Mouse (Mus musculus) midbrain, embryonic 14.5 days (tissue): ENCODE measurements around the gene Abcb5. TPM values are rescaled to one million over a fixed set of nuclear protein-coding genes. Genes with fewer than 3 reads are reported as not detected.
A peak's percentile ranks its signal among the peaks of the same experiment; 100 is the strongest.

Experiments used
- ATAC-seq: fragments of 200-750 bp; cut with Nextera tagmentation; 2 replicates; pipeline ENCODE4 v1.8.0; 2017; ENCODE audit warnings: moderate number of reproducible peaks, moderate library complexity; ENCODE audit not compliant: low FRiP score, low TSS enrichment
- DNase-seq: peaks from one replicate; pipeline ENCODE4 v3.0.0-alpha.2; 2015
- H3K27ac ChIP-seq: fragments of 300-500 bp; sonication (generic); replicated peaks from 2 replicates; pipeline ENCODE4 v1.5.1; 2014; ENCODE audit warnings: mild to moderate bottlenecking, low read depth, low read length, moderate library complexity
- H3K27me3 ChIP-seq: fragments of 300-500 bp; sonication (generic); 2 replicates; pipeline ENCODE4 v1.6.1; 2014; ENCODE audit warnings: low read length, control low read depth, mixed read lengths; ENCODE audit not compliant: control insufficient read depth, insufficient read depth
- H3K36me3 ChIP-seq: fragments of 300-500 bp; sonication (generic); 2 replicates; pipeline ENCODE4 v1.6.1; 2014; ENCODE audit warnings: low read length, control low read depth; ENCODE audit not compliant: control insufficient read depth, insufficient read depth
- H3K4me1 ChIP-seq: fragments of 300-500 bp; sonication (generic); 2 replicates; pipeline ENCODE4 v1.6.1; 2014; ENCODE audit warnings: mild to moderate bottlenecking, antibody characterized with exemption, low read length, control low read depth; ENCODE audit not compliant: control insufficient read depth, insufficient read depth
- H3K4me2 ChIP-seq: fragments of 300-500 bp; sonication (generic); 2 replicates; pipeline ENCODE4 v1.6.1; 2014; ENCODE audit warnings: mild to moderate bottlenecking, low read length, moderate library complexity
- H3K4me3 ChIP-seq: fragments of 300-500 bp; sonication (generic); replicated peaks from 2 replicates; pipeline ENCODE4 v1.5.1; 2014; ENCODE audit warnings: low read depth, low read length
- H3K9ac ChIP-seq: fragments of 300-500 bp; sonication (generic); replicated peaks from 2 replicates; pipeline ENCODE4 v1.6.1; 2014; ENCODE audit warnings: mild to moderate bottlenecking, low read length, moderate library complexity
- H3K9me3 ChIP-seq: fragments of 300-500 bp; sonication (generic); 2 replicates; pipeline ENCODE4 v1.6.1; 2016; ENCODE audit warnings: low read length, control low read depth, mixed read lengths; ENCODE audit not compliant: control insufficient read depth
- WGBS: fragments of 180-500 bp; shearing (Covaris S2); extraction: QIAGEN DNeasy Blood & Tissue Kit; methylation state at CpG from one replicate; pipeline ENCODE4 v1.1.7; 2014; 5-methylcytosine and 5-hydroxymethylcytosine counted together
- polyA plus RNA-seq: library from polyadenylated mRNA; unstranded; fragments of >200 nt; fragmentation: Nextera tagmentation; extraction: Ambion mirVana; gene quantifications from 2 replicates; pipeline ENCODE4 v1.2.1, GENCODE M21; 2014

The Abcb5 gene
- polyA plus RNA-seq, 1 experiment from 2014 or later: not detected

DNA sequence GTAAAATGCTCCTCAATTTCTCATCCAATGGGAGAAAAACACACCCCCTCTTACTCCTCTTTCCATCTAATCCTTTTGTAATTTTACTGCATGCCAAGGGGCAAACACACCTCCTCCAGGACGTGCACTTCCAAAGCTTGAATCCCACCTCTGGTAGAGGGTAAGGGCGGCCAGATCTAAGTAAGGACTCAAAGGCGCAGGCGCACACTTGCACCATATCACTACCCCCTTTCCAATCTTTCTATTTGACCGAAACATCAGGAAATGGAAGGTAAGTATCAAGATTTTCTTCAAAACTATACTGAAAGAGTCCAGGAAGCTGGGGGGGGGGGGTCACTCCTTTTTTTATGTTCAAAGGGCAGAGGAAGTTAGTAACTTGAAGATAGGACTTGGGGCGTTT is 120.0 kb downstream of the Abcb5 start, which contains the start of gene Sp8:
Sp8 (plus strand) TSS at position 109 of the 400 bp plus-strand sequence.
- H3K27ac ChIP-seq: no peak within 1 kb of the TSS
- H3K9ac ChIP-seq: peak within 1 kb of the TSS; percentile 20; the same call in 1 of the 2 replicates
- peak; percentile 37 for DNase-seq

DNA sequence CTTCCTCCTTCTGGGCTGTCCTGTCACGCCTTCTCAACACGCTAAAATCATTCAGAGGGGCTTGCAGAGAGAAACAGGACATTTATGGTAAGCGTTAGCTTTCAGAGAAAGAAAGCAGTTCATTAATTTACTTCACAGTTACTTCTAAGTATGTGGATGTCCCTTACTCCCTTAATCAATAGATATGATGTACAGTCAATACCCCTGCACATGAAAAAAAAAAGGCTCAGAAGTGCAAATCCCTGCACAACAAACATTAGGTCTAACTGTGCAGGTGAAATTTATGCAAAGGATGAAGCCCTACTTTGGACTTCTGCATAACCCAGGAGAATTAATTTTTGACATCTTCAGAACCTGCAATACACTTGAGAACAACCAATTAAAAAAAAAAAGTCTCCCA is 120.9 kb downstream of the Abcb5 start:
- H3K27me3 ChIP-seq: peaks cover 81% of the 10 kb centered on the region
- no peak overlapping the region for H3K27ac ChIP-seq
- H3K9me3 ChIP-seq: no peaks in the 10 kb centered on the region
- no peak overlapping the region for H3K4me3 ChIP-seq
- no peak for DNase-seq
- H3K4me1 ChIP-seq: 0 out of 2 replicates have a peak, but pooled peaks cover 6% of the 10 kb centered on the region
- no peak overlapping the region for H3K4me2 ChIP-seq
- H3K36me3 ChIP-seq: no peaks in the 10 kb centered on the region
- no peak overlapping the region for H3K9ac ChIP-seq
- no peak for ATAC-seq
- WGBS: 5% methylated on average over 3 of the region's 3 CpGs

More for the DNA sequence above, 120.0 kb downstream of the Abcb5 start, which contains the start of gene Sp8:
- Histone ChIP-seq H3K4me1 (0 out of 2 replicates have a peak, but pooled peaks cover 6% of the 10 kb centered on the region), H3K9me3 (no peaks in the 10 kb centered on the region), H3K4me2 (peak within 1 kb of the TSS; percentile 63), H3K27me3 (peaks cover 79% of the 10 kb centered on the region), H3K36me3 (no peaks in the 10 kb centered on the region), H3K4me3 (peak within 1 kb of the TSS; percentile 39)
- WGBS: 7% methylated on average over 6 of the region's 6 CpGs
- ATAC-seq: no peak

DNA sequence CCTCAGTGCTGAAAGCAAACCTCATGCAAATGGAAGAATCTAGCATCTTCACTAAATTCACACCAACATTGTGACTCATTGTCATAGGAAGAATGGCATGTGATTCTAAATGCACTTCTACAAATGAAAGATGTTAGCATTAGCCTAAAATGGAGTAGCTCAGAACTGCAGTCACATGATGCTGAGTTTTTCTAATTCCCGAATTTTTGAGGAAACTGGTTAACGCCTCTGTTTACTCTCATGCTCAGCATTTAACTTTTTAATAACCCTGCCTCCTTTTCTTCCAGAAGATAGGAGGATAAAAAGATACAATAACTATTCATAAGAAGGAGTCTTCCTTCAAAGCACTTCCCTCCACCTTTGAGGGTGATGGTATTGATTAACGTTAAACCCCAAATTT is 121.4 kb downstream of the Abcb5 start:
- Histone ChIP-seq H3K27ac (no peak overlapping the region), H3K4me2 (no peak overlapping the region), H3K4me1 (0 out of 2 replicates have a peak, but pooled peaks cover 6% of the 10 kb centered on the region), H3K9me3 (no peaks in the 10 kb centered on the region), H3K9ac (no peak overlapping the region), H3K27me3 (peaks cover 81% of the 10 kb centered on the region), H3K4me3 (no peak overlapping the region), H3K36me3 (no peaks in the 10 kb centered on the region)
- ATAC-seq (no peak), DNase-seq (no peak)
- 16% methylated on average over 3 of the region's 3 CpGs for WGBS

DNA sequence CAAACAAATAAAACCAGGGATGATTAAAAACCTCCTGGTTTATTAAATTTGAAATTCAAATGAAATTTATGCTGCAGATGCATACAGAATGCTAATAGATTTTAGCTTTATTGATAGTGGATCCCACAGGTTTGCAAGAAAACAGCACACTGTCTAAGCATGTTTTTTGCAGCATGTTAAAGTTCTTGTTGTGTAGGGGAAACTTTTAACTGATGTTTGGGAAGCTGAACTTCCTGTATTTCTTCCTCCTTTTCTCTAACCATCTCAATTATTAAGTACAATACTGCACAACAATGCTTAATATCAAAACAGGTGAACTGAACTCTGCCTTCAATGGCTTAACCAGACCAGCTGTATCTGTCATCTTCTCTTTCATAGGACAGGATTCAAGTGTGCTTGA is 122.1 kb downstream of the Abcb5 start:
- no peak overlapping the region for H3K4me2 ChIP-seq

DNA sequence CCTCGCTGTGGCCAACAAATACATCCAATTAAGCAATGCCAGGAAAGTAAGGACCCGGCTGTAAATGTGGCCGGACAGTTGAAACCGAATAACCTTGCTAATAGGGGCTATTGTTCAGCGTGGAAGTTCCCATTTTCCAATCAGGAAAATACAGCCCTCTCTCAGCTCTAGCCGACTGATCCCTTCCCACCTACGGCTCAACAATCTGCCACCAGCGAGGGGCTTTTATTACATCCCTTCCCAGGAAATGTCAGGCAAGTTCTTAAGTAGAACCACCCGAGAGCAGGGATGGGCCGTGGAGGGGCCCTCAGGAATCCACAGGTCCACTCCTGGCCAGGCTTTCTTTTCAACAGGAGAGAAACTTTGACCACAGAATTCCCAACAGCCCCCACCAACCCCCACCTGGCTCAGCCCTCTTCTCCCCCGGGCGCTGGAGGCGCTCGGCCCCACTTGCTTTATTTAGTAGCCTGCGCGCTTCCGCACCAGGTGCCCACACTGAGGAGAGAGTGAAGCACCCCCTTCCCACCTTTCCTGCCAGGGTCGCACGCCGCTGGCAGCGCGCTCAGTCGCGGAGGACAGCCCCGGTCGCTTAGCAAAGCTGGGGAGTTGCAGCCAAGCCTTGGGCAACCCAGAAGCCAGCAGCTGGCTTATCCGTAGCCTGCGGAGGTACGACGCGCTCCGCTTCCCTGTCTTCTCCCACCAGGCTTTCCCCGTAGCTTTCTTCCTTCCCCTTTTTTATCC is 123.4 kb downstream of the Abcb5 start:
- under 1% methylated on average over 33 of the region's 33 CpGs for WGBS
- Histone ChIP-seq H3K9me3 (no peaks in the 10 kb centered on the region), H3K27ac (no peak overlapping the region), H3K9ac (no peak overlapping the region), H3K4me2 (peak overlapping the region; percentile 47), H3K4me1 (0 out of 2 replicates have a peak, but pooled peaks cover 3% of the 10 kb centered on the region), H3K36me3 (no peaks in the 10 kb centered on the region), H3K4me3 (peak overlapping the region; percentile 22; the same call in 1 of the 2 replicates), H3K27me3 (peaks cover 84% of the 10 kb centered on the region)
- DNase-seq (peak; percentile 70), ATAC-seq (no peak)

More for the DNA sequence above, 122.1 kb downstream of the Abcb5 start:
- Histone ChIP-seq H3K27me3 (peaks cover 84% of the 10 kb centered on the region), H3K4me3 (no peak overlapping the region), H3K9me3 (no peaks in the 10 kb centered on the region), H3K4me1 (0 out of 2 replicates have a peak, but pooled peaks cover 3% of the 10 kb centered on the region), H3K27ac (no peak overlapping the region), H3K9ac (no peak overlapping the region), H3K36me3 (no peaks in the 10 kb centered on the region)
- no peak for ATAC-seq
- no peak for DNase-seq

DNA sequence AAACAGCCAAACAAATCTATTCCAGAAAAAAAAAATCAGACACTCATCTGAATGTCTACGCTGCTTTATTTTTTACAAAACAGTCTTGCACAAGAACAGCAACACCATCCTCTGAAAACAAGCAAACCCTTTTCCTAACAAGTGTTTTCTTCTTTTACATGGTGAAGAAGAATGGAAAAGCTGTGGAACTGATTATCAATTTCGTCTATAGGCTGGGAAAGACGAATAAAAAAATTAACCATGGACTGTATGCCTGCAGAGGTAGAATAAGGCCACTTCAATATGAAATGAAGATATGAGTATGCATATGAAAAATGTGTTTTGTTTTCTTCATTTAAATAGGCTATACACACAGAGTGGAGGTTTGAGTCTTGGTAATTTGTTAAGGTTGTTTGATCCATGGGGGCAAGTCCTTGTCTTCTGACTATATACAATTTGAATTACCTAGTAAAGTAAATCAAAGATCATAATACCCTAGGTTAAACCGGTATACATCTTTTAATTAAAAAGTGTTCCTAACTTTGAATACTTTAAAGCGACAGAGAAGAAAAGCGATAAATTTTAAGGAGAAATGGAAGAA is 124.2 kb downstream of the Abcb5 start:
- DNase-seq: peak; percentile 37
- Histone ChIP-seq H3K9me3 (no peaks in the 10 kb centered on the region), H3K27me3 (peaks cover 84% of the 10 kb centered on the region), H3K4me1 (0 out of 2 replicates have a peak, but pooled peaks cover 5% of the 10 kb centered on the region), H3K36me3 (no peaks in the 10 kb centered on the region), H3K4me3 (no peak overlapping the region), H3K9ac (no peak overlapping the region), H3K4me2 (no peak overlapping the region), H3K27ac (no peak overlapping the region)
- 13% methylated on average over 6 of the region's 6 CpGs for WGBS
- no peak for ATAC-seq

DNA sequence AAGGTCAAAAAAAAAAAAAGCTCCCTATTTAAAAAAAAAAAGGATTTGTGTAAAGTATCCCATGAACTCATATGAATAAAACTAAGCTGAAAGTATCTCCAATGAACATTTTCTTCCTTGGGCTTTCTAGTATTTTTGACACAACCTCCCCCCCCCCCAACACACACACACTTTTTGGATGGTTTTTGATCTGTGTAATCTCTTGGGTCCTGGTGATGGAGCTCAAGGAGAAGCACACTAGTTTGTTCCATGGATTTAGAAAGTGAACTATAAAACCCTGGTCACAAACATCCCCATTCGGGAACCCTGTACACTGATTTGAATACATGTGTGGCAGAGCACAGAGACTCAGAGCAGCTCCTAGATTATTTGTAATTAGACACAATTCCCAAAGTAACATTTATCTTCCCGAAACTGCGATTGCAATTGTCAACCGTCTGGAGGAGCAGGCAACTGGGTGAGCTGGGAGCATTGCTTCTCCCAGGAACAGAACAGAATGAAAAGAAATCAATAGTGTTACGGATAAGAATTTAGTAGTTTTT is 124.8 kb downstream of the Abcb5 start:
- peaks cover 83% of the 10 kb centered on the region for H3K27me3 ChIP-seq
- H3K27ac ChIP-seq: no peak overlapping the region
- DNase-seq: peak; percentile 51
- H3K9ac ChIP-seq: no peak overlapping the region
- peaks cover 8% of the 10 kb centered on the region for H3K4me1 ChIP-seq
- no peak for ATAC-seq
- no peaks in the 10 kb centered on the region for H3K36me3 ChIP-seq
- no peaks in the 10 kb centered on the region for H3K9me3 ChIP-seq
- 9% methylated on average over 5 of the region's 5 CpGs for WGBS
- no peak overlapping the region for H3K4me3 ChIP-seq
- no peak overlapping the region for H3K4me2 ChIP-seq

DNA sequence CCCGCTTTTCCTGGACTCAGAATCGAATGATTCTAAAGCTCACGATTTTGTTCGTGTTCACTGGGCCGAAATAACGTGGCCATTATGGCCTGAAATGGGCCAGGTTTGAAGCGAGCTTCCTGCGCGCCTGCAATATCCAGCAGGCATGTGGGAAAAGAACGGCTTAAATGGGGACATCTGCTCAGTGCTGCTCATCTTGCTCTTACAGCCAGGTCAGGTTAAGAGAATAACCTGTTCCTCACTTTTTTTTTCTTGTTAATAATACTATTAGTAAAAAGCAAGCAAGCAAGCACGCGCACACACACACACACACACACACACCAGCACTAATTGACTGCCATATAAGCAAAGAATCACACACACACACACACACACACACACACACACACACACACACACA is 125.4 kb downstream of the Abcb5 start:
- Histone ChIP-seq H3K27ac (no peak overlapping the region), H3K4me2 (no peak overlapping the region), H3K9ac (no peak overlapping the region), H3K36me3 (no peaks in the 10 kb centered on the region), H3K27me3 (peaks cover 83% of the 10 kb centered on the region), H3K4me1 (peaks cover 10% of the 10 kb centered on the region), H3K9me3 (no peaks in the 10 kb centered on the region), H3K4me3 (no peak overlapping the region)
- WGBS: under 1% methylated on average over 12 of the region's 12 CpGs
- no peak for ATAC-seq
- peak; percentile 61 for DNase-seq
